Mouse (Mus musculus): ENCODE data around the gene Tmem179b.

- TF ChIP-seq CTCF (IDR thresholded peaks at IDR 0.05; ENCODE audit: extremely low read depth, insufficient read depth, insufficient read length, insufficient replicate concordance): no peak
- TF ChIP-seq POLR2A (IDR thresholded peaks at IDR 0.05; ENCODE audit: low read depth, low read length): no peak
These were observed 14.3 kb upstream of the Tmem179b start for GRCm38 (mm10) chr19:8788521-8788920.
